In genomic region chr2:180990347-180990746, GRCm38 (mm10) we compare ENCODE assay signal across 15 mouse cellular contexts. TPM values are rescaled to one million over a fixed set of nuclear protein-coding genes. Genes with fewer than 3 reads are reported as not detected.
"Had no signal": no experiment of that assay in that cellular context is flagged by ENCODE, and none has a peak within 500 bp of the region (broad histone marks: within the 10 kb centered on the region; RNA-seq: fewer than 3 reads in every experiment).

No protein-coding gene starts in this region.

- ATAC-seq: midbrain, embryonic 13.5 days had no signal

- H3K9me3 ChIP-seq: kidney, embryonic 15.5 days; limb, embryonic 13.5 days; midbrain, embryonic 13.5 days; neural tube, embryonic 12.5 days; stomach, embryonic 15.5 days had no signal

- H3K27ac ChIP-seq: kidney, embryonic 15.5 days; limb, embryonic 13.5 days; liver, embryonic 14.5 days; midbrain, embryonic 13.5 days; neural tube, embryonic 12.5 days; stomach, embryonic 15.5 days had no signal

- DNase-seq: kidney, postnatal 14 days; left cerebral cortex, postnatal 4 days; lung, adult 18-20 months; right cerebral cortex, postnatal 14 days; thymus, adult 2 months; thymus, postnatal 36 days had no signal

- H3K36me3 ChIP-seq: kidney, embryonic 15.5 days; limb, embryonic 13.5 days; midbrain, embryonic 13.5 days; neural tube, embryonic 12.5 days; stomach, embryonic 15.5 days had no signal

- H3K9ac ChIP-seq: kidney, embryonic 15.5 days; limb, embryonic 13.5 days; liver, embryonic 14.5 days; midbrain, embryonic 13.5 days; neural tube, embryonic 12.5 days; stomach, embryonic 15.5 days had no signal

- H3K4me3 ChIP-seq: kidney, embryonic 15.5 days; limb, embryonic 13.5 days; midbrain, embryonic 13.5 days; neural tube, embryonic 12.5 days; stomach, embryonic 15.5 days had no signal

- H3K4me2 ChIP-seq: kidney, embryonic 15.5 days; limb, embryonic 13.5 days; midbrain, embryonic 13.5 days; neural tube, embryonic 12.5 days; stomach, embryonic 15.5 days had no signal

- H3K27me3 ChIP-seq: kidney, embryonic 15.5 days; limb, embryonic 13.5 days; midbrain, embryonic 13.5 days; neural tube, embryonic 12.5 days; stomach, embryonic 15.5 days had no signal

- H3K4me1 ChIP-seq: kidney, embryonic 15.5 days; stomach, embryonic 15.5 days had no signal

RNA-seq across cellular contexts. Expression of gene Nkain4, which starts 35.8 kb away (rescaled TPM):
- total RNA-seq: megakaryocyte-erythroid progenitor cell, adult 5-6 weeks; neutrophil, adult 5-6 weeks had no signal

RNA-seq across cellular contexts. Expression of gene Chrna4, which starts 53.0 kb away (rescaled TPM):
- total RNA-seq: megakaryocyte-erythroid progenitor cell, adult 5-6 weeks; neutrophil, adult 5-6 weeks had no signal
- polyA plus RNA-seq: spleen, adult 2 months had no signal
